Mouse (Mus musculus) heart, embryonic 14.5 days (tissue): ENCODE data around the gene Efcab5. TPM values are rescaled to one million over a fixed set of nuclear protein-coding genes. Genes with fewer than 3 reads are reported as not detected.

Experiments
- ATAC-seq: fragments of 200-750 bp; cut with Nextera tagmentation; 2 replicates; pipeline ENCODE4 v1.8.0; 2017; ENCODE audit warnings: low read depth, moderate TSS enrichment; ENCODE audit not compliant: insufficient number of reproducible peaks, insufficient read depth, low FRiP score
- H3K27ac ChIP-seq, 2 experiments: fragments of 200-500 bp in 1 of 2; fragments of 300-500 bp in 1 of 2; sonication (generic) in 1 of 2; replicated peaks in 1 of 2; 2 replicates each; pipeline ENCODE4 v1.5.1; 2012 to 2014; ENCODE audit warnings: low read depth in 2 of 2, low read length in 2 of 2, control low read depth in 1 of 2, mild to moderate bottlenecking in 1 of 2, mixed read lengths in 1 of 2; ENCODE audit not compliant: control insufficient read depth in 1 of 2, insufficient read depth in 1 of 2
- H3K27me3 ChIP-seq: fragments of 300-500 bp; sonication (generic); 2 replicates; pipeline ENCODE4 v1.6.1; 2014; ENCODE audit warnings: mild to moderate bottlenecking, low read length, control low read depth; ENCODE audit not compliant: control insufficient read depth, insufficient read depth
- H3K36me3 ChIP-seq: fragments of 300-500 bp; sonication (generic); 2 replicates; pipeline ENCODE4 v1.6.1; 2014; ENCODE audit warnings: mild to moderate bottlenecking, control low read depth, low read length, mixed read lengths; ENCODE audit not compliant: control insufficient read depth, insufficient read depth
- H3K4me1 ChIP-seq, 2 experiments: fragments of 200-500 bp in 1 of 2; fragments of 300-500 bp in 1 of 2; sonication (generic) in 1 of 2; 2 replicates each; pipeline ENCODE4 v1.6.1; 2012 to 2014; ENCODE audit warnings: low read length in 2 of 2, control low read depth in 1 of 2, mixed read lengths in 1 of 2; ENCODE audit not compliant: control insufficient read depth in 2 of 2, insufficient read depth in 2 of 2
- H3K4me2 ChIP-seq: fragments of 300-500 bp; sonication (generic); 2 replicates; pipeline ENCODE4 v1.6.1; 2014; ENCODE audit warnings: mild to moderate bottlenecking, low read length
- H3K4me3 ChIP-seq, 2 experiments: fragments of 200-500 bp in 1 of 2; fragments of 300-500 bp in 1 of 2; sonication (generic) in 1 of 2; 2 replicates each; pipeline ENCODE4 v1.5.1; 2012 to 2014; ENCODE audit warnings: low read length in 2 of 2, mild to moderate bottlenecking in 2 of 2, control low read depth in 1 of 2, low read depth in 1 of 2, moderate library complexity in 1 of 2; ENCODE audit not compliant: control insufficient read depth in 1 of 2, insufficient read depth in 1 of 2
- H3K9ac ChIP-seq: fragments of 300-500 bp; sonication (generic); 2 replicates; pipeline ENCODE4 v1.6.1; 2014; ENCODE audit warnings: mild to moderate bottlenecking, low read length
- H3K9me3 ChIP-seq: fragments of 300-500 bp; sonication (generic); 2 replicates; pipeline ENCODE4 v1.6.1; 2016; ENCODE audit warnings: low read length, control low read depth; ENCODE audit not compliant: control insufficient read depth
- WGBS: fragments of 180-500 bp; shearing (Covaris S2); extraction: QIAGEN DNeasy Blood & Tissue Kit; methylation state at CpG from one replicate; pipeline ENCODE4 v1.1.7; 2014; 5-methylcytosine and 5-hydroxymethylcytosine counted together
- microRNA counts: library from miRNA; unstranded; fragments of <30 nt; microRNA quantifications from one replicate; lab custom pipeline; 2016
- microRNA-seq: library from miRNA; unstranded; fragments of <30 nt; microRNA quantifications from one replicate; pipeline ENCODE4, GENCODE M21; 2016
- polyA plus RNA-seq: library from polyadenylated mRNA; unstranded; fragments of >200 nt; fragmentation: Nextera tagmentation; extraction: Ambion mirVana; gene quantifications from 2 replicates; pipeline ENCODE4 v1.2.1, GENCODE M21; 2014

Efcab5 gene
- polyA plus RNA-seq, 1 experiment from 2014 or later, result 0.43 TPM

DNA sequence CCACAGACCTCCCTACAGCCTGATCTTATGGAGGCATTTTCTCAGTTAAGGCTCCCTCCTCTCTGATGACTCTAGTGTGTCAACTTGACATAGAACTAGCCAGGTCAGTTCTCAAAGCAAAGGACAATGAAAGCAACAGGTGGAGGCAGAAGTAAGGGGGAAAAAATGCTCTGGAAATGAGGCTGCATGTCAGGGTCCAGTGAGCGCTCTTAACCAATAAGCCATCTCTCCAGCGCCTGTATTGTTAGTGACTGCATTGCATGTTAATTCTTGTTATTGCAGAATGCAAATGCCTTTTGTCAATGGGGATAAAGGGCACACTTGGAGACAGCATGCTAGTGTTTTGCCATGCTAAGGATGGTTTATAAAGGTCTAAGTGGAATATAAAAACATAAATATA lies 146.0 kb downstream of the Efcab5 start:
- Histone ChIP-seq H3K4me3 (no peak overlapping the region), H3K4me1 (no peaks in the 10 kb centered on the region), H3K9me3 (no peaks in the 10 kb centered on the region), H3K27ac (no peak overlapping the region), H3K9ac (no peak overlapping the region), H3K27me3 (no peaks in the 10 kb centered on the region), H3K36me3 (peaks cover 34% of the 10 kb centered on the region), H3K4me2 (no peak overlapping the region)
- WGBS, result 81% methylated on average over 2 of the region's 2 CpGs
- no peak for ATAC-seq

DNA sequence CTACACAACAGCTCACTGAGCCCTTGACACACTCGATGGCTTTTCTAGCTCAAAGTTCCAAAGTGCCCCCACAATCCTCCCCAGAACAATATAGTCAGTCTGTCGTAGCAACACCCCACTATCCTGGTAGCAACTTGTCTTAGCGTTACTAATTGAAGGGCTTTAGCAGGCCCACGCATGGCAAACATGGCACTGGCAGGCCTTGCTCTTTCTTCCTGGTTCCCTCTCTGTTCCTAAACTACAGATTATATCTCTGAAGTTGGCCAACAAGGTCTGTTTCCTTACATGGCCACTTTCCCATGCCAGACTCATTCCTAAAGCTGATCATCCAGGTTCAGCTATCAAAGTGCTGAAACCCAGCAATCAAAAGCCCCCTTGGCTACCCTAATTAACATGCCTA lies 146.9 kb downstream of the Efcab5 start:
- Histone ChIP-seq H3K4me1 (no peaks in the 10 kb centered on the region), H3K36me3 (peaks cover 26% of the 10 kb centered on the region), H3K4me2 (no peak overlapping the region), H3K27ac (no peak overlapping the region), H3K9ac (no peak overlapping the region), H3K4me3 (no peak overlapping the region), H3K9me3 (no peaks in the 10 kb centered on the region), H3K27me3 (no peaks in the 10 kb centered on the region)
- 87% methylated on average over 4 of the region's 4 CpGs for WGBS
- no peak for ATAC-seq

MicroRNAs within 50 kb of the gene (microRNA counts, 519-probe panel; counts per million panel counts)
- microRNA mmu-miR-423-3p (lab: Ali Mortazavi, UCI) (3,966 counts per million, percentile 76 among the panel's probes with 10 or more counts), microRNA mmu-miR-423-5p (lab: Ali Mortazavi, UCI) (5,125 counts per million, percentile 81 among the panel's probes with 10 or more counts)

Small RNAs within 50 kb of the gene (microRNA-seq; reads per million reads assigned to microRNA genes)
- 3,058 reads per million, percentile 87 among the genes with 10 or more reads in this experiment for gene Mir423

Other genes starting within 250 kb of the Efcab5 start
- 0.47 and 0.49 TPM in 2 replicates for gene Slc6a4, start 190.4 kb downstream of the Efcab5 start, polyA plus RNA-seq
- 44.6 and 48.0 TPM in 2 replicates for gene Nsrp1, start 110.5 kb downstream of the Efcab5 start, polyA plus RNA-seq
- 31.4 and 35.9 TPM in 2 replicates for gene Ssh2, start 27.3 kb upstream of the Efcab5 start, polyA plus RNA-seq